Mouse (Mus musculus) cerebellum, postnatal 25 days (tissue): ENCODE results near the gene Zfp148.

Source experiments
- DNase-seq, 2 experiments: peaks; one replicate each; pipeline ENCODE4 v3.0.0; 2021; ENCODE audit warnings: mixed read lengths in 2 of 2

Gene Zfp148

GRCm38 (mm10) chr16:33379944-33380881 is at the start of gene Zfp148:
Gene Zfp148 (plus strand): TSS chr16:33380836.
- peak; percentile 96 to 97 for DNase-seq

GRCm38 (mm10) chr16:33333015-33333414 is 47.6 kb upstream of the Zfp148 start:
- DNase-seq, result no peak

- peak; percentile 93 to 94 for DNase-seq
These were observed 43.5 kb upstream of the Zfp148 start for GRCm38 (mm10) chr16:33337177-33337576.

- peak in 1 of 2 experiments; percentile 11 for DNase-seq
These were observed 43.0 kb upstream of the Zfp148 start for GRCm38 (mm10) chr16:33337681-33338080.

GRCm38 (mm10) chr16:33338492-33338891 is 42.1 kb upstream of the Zfp148 start:
- no peak for DNase-seq

GRCm38 (mm10) chr16:33339476-33339875 is 41.2 kb upstream of the Zfp148 start:
- no peak for DNase-seq

- DNase-seq, result no peak
These were observed 38.3 kb upstream of the Zfp148 start for GRCm38 (mm10) chr16:33342356-33342755.

GRCm38 (mm10) chr16:33343106-33343505 is 37.5 kb upstream of the Zfp148 start:
- DNase-seq, result no peak

GRCm38 (mm10) chr16:33343601-33344000 is 37.0 kb upstream of the Zfp148 start:
- DNase-seq, result no peak

GRCm38 (mm10) chr16:33344379-33344778 is 36.3 kb upstream of the Zfp148 start:
- peak in 1 of 2 experiments; percentile 25 for DNase-seq

GRCm38 (mm10) chr16:33344875-33345274 is 35.8 kb upstream of the Zfp148 start:
- DNase-seq, result no peak

- DNase-seq, result no peak
These were observed 34.3 kb upstream of the Zfp148 start for GRCm38 (mm10) chr16:33346376-33346775.

- no peak for DNase-seq
These were observed 33.5 kb upstream of the Zfp148 start for GRCm38 (mm10) chr16:33347134-33347533.

GRCm38 (mm10) chr16:33357805-33358204 is 22.8 kb upstream of the Zfp148 start:
- DNase-seq, result no peak

GRCm38 (mm10) chr16:33365772-33366171 is 14.9 kb upstream of the Zfp148 start:
- no peak for DNase-seq

GRCm38 (mm10) chr16:33368632-33369031 is 12.0 kb upstream of the Zfp148 start:
- DNase-seq, result no peak

GRCm38 (mm10) chr16:33370836-33371235 is 9.8 kb upstream of the Zfp148 start:
- no peak for DNase-seq

- no peak for DNase-seq
These were observed 8.0 kb upstream of the Zfp148 start for GRCm38 (mm10) chr16:33372611-33373010.

- no peak for DNase-seq
These were observed 7.3 kb upstream of the Zfp148 start for GRCm38 (mm10) chr16:33373326-33373725.

GRCm38 (mm10) chr16:33376266-33376665 is 4.4 kb upstream of the Zfp148 start:
- no peak for DNase-seq

GRCm38 (mm10) chr16:33379219-33379943 is 1.3 kb upstream of the Zfp148 start:
- DNase-seq, result no peak

- DNase-seq, result peak; percentile 69 to 72
These were observed 412 bp downstream of the Zfp148 start for GRCm38 (mm10) chr16:33380882-33381613.
